Comparison of ENCODE assay signal across 24 mouse cellular contexts in the genomic region with DNA sequence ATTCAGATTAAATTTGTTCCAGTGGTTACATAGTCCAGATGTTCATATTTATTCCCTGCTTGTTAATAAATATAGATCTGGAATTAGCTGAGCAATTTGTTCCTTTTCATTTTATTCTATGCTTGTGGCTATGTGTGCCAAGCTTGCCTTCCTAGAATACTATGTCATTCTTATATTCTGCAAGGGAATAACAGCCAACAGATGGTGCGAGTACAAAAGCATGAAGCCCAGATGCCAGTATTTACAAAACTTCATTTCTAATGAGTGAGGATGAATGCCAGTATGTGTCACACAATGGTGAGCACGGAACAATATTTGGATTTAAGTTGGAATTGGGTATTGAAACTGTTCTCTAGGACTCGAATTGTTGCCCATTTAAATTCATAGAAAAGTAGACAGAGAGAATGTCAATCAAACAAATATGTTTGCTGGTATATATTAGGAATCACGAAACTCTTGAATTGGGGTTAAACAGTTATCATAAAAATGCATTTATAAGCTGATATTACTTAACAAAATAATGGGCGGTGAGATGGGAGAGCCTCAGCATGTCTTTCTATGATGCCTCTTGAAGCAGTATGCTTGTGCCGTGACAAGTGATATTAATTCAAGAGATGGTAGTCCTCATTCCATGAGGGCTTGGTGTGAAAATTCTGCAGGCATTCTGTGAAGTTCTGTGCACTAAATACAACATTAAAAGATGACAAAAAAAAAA. TPM values are rescaled to one million over a fixed set of nuclear protein-coding genes. Genes with fewer than 3 reads are reported as not detected.
DNase-seq lines count a peak whose midpoint lies in the region; ATAC-seq and TF ChIP-seq lines count a peak whose summit lies in the region.
"Had no signal": no experiment of that assay in that cellular context is flagged by ENCODE, and none has a peak within 500 bp of the region (broad histone marks: within the 10 kb centered on the region; RNA-seq: fewer than 3 reads in every experiment).

No protein-coding gene starts in this region.

- H3K4me2 ChIP-seq in hindbrain, embryonic 15.5 days: no peak overlapping the region
- H3K4me2 ChIP-seq in hindbrain, embryonic 16.5 days (ENCODE audit: low read length): no peak overlapping the region
- H3K4me2 ChIP-seq: limb, embryonic 13.5 days; neural tube, embryonic 12.5 days had no signal

- 75% methylated on average over 6 of the region's 6 CpGs for WGBS in hindbrain, embryonic 15.5 days
- WGBS in hindbrain, embryonic 16.5 days: 75% methylated on average over 6 of the region's 6 CpGs

- peak; percentile 48 for DNase-seq in right cerebral cortex, adult 18-20 months
- no peak for DNase-seq in right cerebral cortex, postnatal 25 days
- DNase-seq in layer of hippocampus, adult 2 months (ENCODE audit: low spot score in 2 of 2): peak; percentile 64 to 81
- peak; percentile 55 to 57 for DNase-seq in left cerebral cortex, postnatal 14 days (ENCODE audit: low spot score in 2 of 2)
- DNase-seq in lung, postnatal 10 days: no peak
- no peak for DNase-seq in gastrocnemius, adult 8-10 months (ENCODE audit: low spot score in 2 of 2)
- DNase-seq: cerebellum, adult 11-12 months; cerebellum, postnatal 25 days; gastrocnemius, adult 2 months; heart, adult 18-20 months; heart, postnatal 4 days; lung, postnatal 14 days; thymus, adult 18-20 months had no signal

- no peak overlapping the region for H3K27ac ChIP-seq in hindbrain, embryonic 15.5 days (replicated peaks)
- no peak overlapping the region for H3K27ac ChIP-seq in hindbrain, embryonic 16.5 days (ENCODE audit: low read depth, low read length)
- no peak overlapping the region for H3K27ac ChIP-seq in layer of hippocampus, adult 2 months
- H3K27ac ChIP-seq: gastrocnemius, adult 2 months; kidney, postnatal 0 days; left cerebral cortex, adult 2 months; limb, embryonic 13.5 days; liver, embryonic 14.5 days; neural tube, embryonic 12.5 days had no signal

- no peak overlapping the region for H3K9ac ChIP-seq in hindbrain, embryonic 15.5 days
- no peak overlapping the region for H3K9ac ChIP-seq in hindbrain, embryonic 16.5 days (ENCODE audit: low read depth, low read length)
- H3K9ac ChIP-seq: limb, embryonic 13.5 days; liver, embryonic 14.5 days; neural tube, embryonic 12.5 days had no signal

- H3K4me1 ChIP-seq in hindbrain, embryonic 15.5 days (replicated peaks): no peaks in the 10 kb centered on the region
- no peaks in the 10 kb centered on the region for H3K4me1 ChIP-seq in hindbrain, embryonic 16.5 days (ENCODE audit: control insufficient read depth, insufficient read depth, low read depth, low read length)
- H3K4me1 ChIP-seq: limb, embryonic 13.5 days; megakaryocyte, embryonic 14.5 days; neural tube, embryonic 12.5 days had no signal

- no peaks in the 10 kb centered on the region for H3K9me3 ChIP-seq in hindbrain, embryonic 15.5 days
- no peaks in the 10 kb centered on the region for H3K9me3 ChIP-seq in hindbrain, embryonic 16.5 days (ENCODE audit: control insufficient read depth, low read length)
- H3K9me3 ChIP-seq: G1E; limb, embryonic 13.5 days; megakaryocyte, embryonic 14.5 days; neural tube, embryonic 12.5 days had no signal

- 0 out of 2 replicates have a peak, but pooled peaks have one; percentile 48 for ATAC-seq in hindbrain, embryonic 15.5 days (ENCODE audit: low FRiP score, low read depth)
- no peak for ATAC-seq in hindbrain, embryonic 16.5 days
- ATAC-seq: intestine, embryonic 16.5 days had no signal

- no peak overlapping the region for H3K4me3 ChIP-seq in hindbrain, embryonic 15.5 days
- H3K4me3 ChIP-seq in hindbrain, embryonic 16.5 days (ENCODE audit: low read length): no peak overlapping the region
- no peak overlapping the region for H3K4me3 ChIP-seq in layer of hippocampus, adult 2 months
- H3K4me3 ChIP-seq: gastrocnemius, adult 2 months; left cerebral cortex, adult 2 months; limb, embryonic 13.5 days; megakaryocyte, embryonic 14.5 days; neural tube, embryonic 12.5 days had no signal

- H3K36me3 ChIP-seq in hindbrain, embryonic 15.5 days: no peaks in the 10 kb centered on the region
- no peaks in the 10 kb centered on the region for H3K36me3 ChIP-seq in hindbrain, embryonic 16.5 days (ENCODE audit: control insufficient read depth, insufficient read depth, low read length)
- H3K36me3 ChIP-seq: G1E; limb, embryonic 13.5 days; neural tube, embryonic 12.5 days had no signal

- intact Hi-C loops in left cerebral cortex, postnatal 14 days (cut with DNase I): no loop called here

- TF ChIP-seq CTCF in layer of hippocampus, adult 2 months (conservative IDR thresholded peaks at IDR 0.05): no peak

- H3K27me3 ChIP-seq in hindbrain, embryonic 15.5 days: no peaks in the 10 kb centered on the region
- no peaks in the 10 kb centered on the region for H3K27me3 ChIP-seq in hindbrain, embryonic 16.5 days (replicated peaks; ENCODE audit: control insufficient read depth, insufficient read depth, low read length)
- H3K27me3 ChIP-seq: limb, embryonic 13.5 days; megakaryocyte, embryonic 14.5 days; neural tube, embryonic 12.5 days had no signal

RNA-seq across cellular contexts. Expression of a gene that starts 56.7 kb away (rescaled TPM):
- 0.14 and 0.16 TPM in 2 replicates for polyA plus RNA-seq in hindbrain, embryonic 15.5 days (2015; fragmentation: Nextera tagmentation; extraction: Ambion mirVana)
- polyA plus RNA-seq in hindbrain, embryonic 16.5 days (2015; fragmentation: Nextera tagmentation; extraction: Ambion mirVana): 0.10 and 0.26 TPM in 2 replicates
- 1 to 10 TPM; 3.7 to 3.8 TPM for total RNA-seq in layer of hippocampus, adult 2 months (2021)
- 1 to 10 TPM; 4.1 to 4.2 TPM for total RNA-seq in left cerebral cortex, postnatal 14 days (2021)
- under 1 TPM in 2 of 4 experiments, not detected in 2; 0.24 to 0.31 TPM for total RNA-seq in gastrocnemius, adult 8-10 months (2022)
- total RNA-seq: monocyte, adult 5-6 weeks had no signal

Comparison
In these comparisons a context has a peak if more than half of its experiments do, and no peak if none do; other contexts are left out.
1. DNase-seq: peak in right cerebral cortex, adult 18-20 months (single experiment), layer of hippocampus, adult 2 months (2 of 2) and left cerebral cortex, postnatal 14 days (2 of 2); none in right cerebral cortex, postnatal 25 days (single experiment), lung, postnatal 10 days (single experiment) and gastrocnemius, adult 8-10 months (0 of 2).